Mouse (Mus musculus) heart, postnatal 0 days (tissue): Measurements from ENCODE around the gene BC049352.

ENCODE experiments used
- CTCF ChIP-seq: IDR thresholded peaks from 2 replicates; pipeline ENCODE4 v1.5.1; 2016; ENCODE audit warnings: antibody characterized with exemption, control low read depth, low read depth
- EP300 ChIP-seq: IDR thresholded peaks from 2 replicates; pipeline ENCODE4 v1.6.1; 2016; ENCODE audit warnings: antibody characterized with exemption, low read depth

DNA sequence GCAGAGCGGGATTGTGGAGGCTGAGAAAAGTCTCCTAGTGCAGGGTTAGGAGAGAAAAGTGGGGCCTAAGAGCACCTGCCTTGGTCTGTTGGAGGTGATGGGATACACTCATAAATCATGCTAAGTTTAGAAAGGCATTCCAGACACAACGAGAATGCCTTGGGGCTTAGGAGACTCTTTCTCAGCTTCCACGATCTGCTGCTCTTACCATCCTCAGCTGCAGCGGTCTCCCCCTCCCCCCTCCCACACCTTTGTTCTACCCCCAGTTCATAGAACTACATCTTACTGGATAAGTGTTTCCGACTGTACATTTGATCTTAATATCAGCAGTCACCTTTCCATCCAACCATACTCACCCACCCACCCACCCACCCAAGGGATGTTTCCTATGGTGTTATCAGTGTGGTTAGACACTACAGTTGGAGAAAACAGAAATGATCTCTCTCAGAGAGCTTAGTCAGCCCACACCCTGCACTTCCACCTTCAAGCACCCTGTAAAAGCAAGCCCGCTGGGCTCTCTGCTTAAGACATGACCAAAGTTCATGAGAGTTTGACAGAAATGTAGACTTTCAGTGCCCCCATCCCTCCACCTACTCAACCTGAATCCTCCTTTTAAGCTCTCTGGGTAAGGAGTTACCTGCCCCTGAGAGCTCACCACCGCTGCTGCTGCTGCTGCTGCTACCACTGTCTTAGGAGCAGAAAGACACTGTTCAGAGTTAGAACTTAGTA, 25.4 kb downstream of the BC049352 start:
- TF ChIP-seq EP300 (no peak), CTCF (no peak)
